Mouse (Mus musculus) G1E (cell line): ENCODE measurements around the gene Gm3285.

ENCODE experiments used
- CTCF ChIP-seq: IDR thresholded peaks from 2 replicates; pipeline ENCODE4 v1.5.1; 2012; ENCODE audit warnings: low read depth, low read length, inconsistent platforms, mixed read lengths
- GATA1 ChIP-seq: IDR thresholded peaks from 2 replicates; pipeline ENCODE4 v1.6.1; 2012; ENCODE audit warnings: borderline replicate concordance, low read length, inconsistent platforms, mixed read lengths
- POLR2AphosphoS5 ChIP-seq: IDR thresholded peaks from 2 replicates; pipeline ENCODE4 v1.6.1; 2012; ENCODE audit warnings: low read depth, low read length, inconsistent platforms; ENCODE audit not compliant: insufficient replicate concordance
- TAL1 ChIP-seq: conservative IDR thresholded peaks from 2 replicates; pipeline ENCODE4 v1.6.1; 2012; ENCODE audit warnings: low read depth, low read length, inconsistent platforms, mixed read lengths

GRCm38 (mm10) chr10:77867546-77867945, 5.8 kb downstream of the Gm3285 start:
- no peak for TF ChIP-seq CTCF
- TF ChIP-seq GATA1 = no peak
- no peak for TF ChIP-seq POLR2AphosphoS5
- TF ChIP-seq TAL1 = no peak
